In the genomic region with DNA sequence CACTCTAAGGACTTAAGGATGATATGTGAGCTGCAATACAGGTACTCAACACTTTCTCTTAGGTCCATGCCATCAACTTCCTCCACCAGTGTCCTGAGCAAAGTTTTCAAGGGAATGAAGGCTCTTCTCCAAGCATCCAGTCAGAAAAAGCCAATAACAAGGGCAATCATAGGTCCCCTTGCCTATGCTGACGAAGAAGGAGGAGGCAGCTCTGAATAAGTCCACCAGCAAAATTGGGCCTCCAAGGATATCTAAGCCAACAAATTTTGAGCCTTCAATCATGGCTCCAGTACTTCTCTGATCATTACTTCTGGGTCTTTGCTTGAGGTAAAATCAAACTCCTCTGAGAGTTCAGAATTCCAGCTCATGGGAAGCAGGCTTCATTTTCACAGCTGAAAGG, we compare ENCODE assay signal across 8 mouse cellular contexts.
DNase-seq lines count a peak whose midpoint lies in the region; TF ChIP-seq lines count a peak whose summit lies in the region.
"Not testable (repeated sequence)": the region's sequence is repeated elsewhere in the genome, so short reads cannot be mapped to it uniquely, and the experiment has no call there.

No protein-coding gene starts in this region.

- not testable (repeated sequence) for H3K27ac ChIP-seq in kidney, adult 2 months (ENCODE audit: insufficient read depth, low read depth, low read length)

- not testable (repeated sequence) for TF ChIP-seq POLR2A in kidney, adult 2 months (IDR thresholded peaks at IDR 0.05; ENCODE audit: low read depth, low read length)

- peak; percentile 3 to 39 for DNase-seq in adrenal gland, adult (ENCODE audit: inconsistent age in 2 of 2, low spot score in 1 of 2)
- peak; percentile 6 to 9 for DNase-seq in cerebellum, postnatal 10 days
- peak; percentile 11 to 14 for DNase-seq in gastrocnemius, postnatal 36 days
- DNase-seq in kidney, adult 2 months: peak; percentile 21
- peak; percentile 41 to 42 for DNase-seq in layer of hippocampus, postnatal 36 days
- DNase-seq in lung, postnatal 36 days: peak; percentile 6
- peak; percentile 10 for DNase-seq in right cerebral cortex, postnatal 4 days
- DNase-seq in thymus, postnatal 4 days: peak; percentile 5

- TF ChIP-seq CTCF in kidney, adult 2 months (conservative IDR thresholded peaks at IDR 0.05; ENCODE audit: insufficient read depth, insufficient read length, low read depth, low read length): not testable (repeated sequence)

- not testable (repeated sequence) for H3K4me3 ChIP-seq in kidney, adult 2 months (ENCODE audit: insufficient read depth, low read depth, low read length)

- not testable (repeated sequence) for H3K4me1 ChIP-seq in kidney, adult 2 months (ENCODE audit: control insufficient read depth, insufficient read depth, low read length)

- intact Hi-C loops in gastrocnemius, postnatal 36 days (cut with DNase I): not testable (repeated sequence)

- not testable (repeated sequence) for H3K36me3 ChIP-seq in kidney, adult 2 months (ENCODE audit: control insufficient read depth, insufficient read depth, low read length)

- 63% methylated on average over 1 of the region's 1 CpGs for WGBS in kidney, adult 2 months

- not testable (repeated sequence) for H3K27me3 ChIP-seq in kidney, adult 2 months (replicated peaks; ENCODE audit: control insufficient read depth, insufficient read depth, low read length)
